Mouse (Mus musculus) fibroblast of lung, adult 2 months (primary cell): ENCODE measurements around the gene 1500011B03Rik.

Source experiments
- DNase-seq: peaks from one replicate; pipeline ENCODE4 v3.0.0-alpha.2; 2011; ENCODE audit warnings: low read depth

The 1500011B03Rik gene

DNA sequence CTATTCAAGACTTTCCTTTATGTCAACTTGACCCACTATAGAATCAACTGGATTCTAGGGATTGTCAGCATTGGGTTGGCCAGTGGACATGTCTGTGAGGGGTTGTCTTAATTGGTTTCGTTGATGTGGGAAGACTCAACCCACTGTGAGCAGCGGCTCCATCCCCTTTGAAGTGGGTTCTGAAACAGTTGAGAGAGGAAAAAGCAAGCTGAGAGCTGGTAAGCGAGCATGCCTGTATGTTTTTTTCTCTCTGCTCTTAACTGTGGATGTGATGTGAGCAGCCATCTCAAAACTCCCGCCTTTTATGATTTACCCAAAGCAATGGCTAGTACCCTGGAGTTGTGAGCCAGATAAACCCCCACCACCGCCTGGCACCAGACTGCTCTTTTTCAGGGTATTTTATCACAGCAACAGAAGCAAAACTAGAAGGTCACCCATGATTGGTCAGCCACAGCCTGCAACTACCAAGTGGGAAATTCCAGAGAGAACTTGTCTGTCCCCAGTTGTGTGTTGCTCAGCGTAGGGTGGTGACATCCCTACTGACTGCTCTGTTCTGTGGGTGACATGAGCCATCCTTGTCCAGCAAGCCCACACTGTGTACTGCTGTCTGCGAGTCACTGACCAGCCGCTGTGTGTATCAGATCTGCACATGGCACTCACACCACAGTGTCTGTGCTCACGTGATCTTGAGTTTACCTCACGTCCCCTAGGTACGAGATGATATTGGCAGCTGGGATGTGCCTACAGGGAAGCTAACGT is 39.7 kb downstream of the 1500011B03Rik start:
- DNase-seq: no peak

DNA sequence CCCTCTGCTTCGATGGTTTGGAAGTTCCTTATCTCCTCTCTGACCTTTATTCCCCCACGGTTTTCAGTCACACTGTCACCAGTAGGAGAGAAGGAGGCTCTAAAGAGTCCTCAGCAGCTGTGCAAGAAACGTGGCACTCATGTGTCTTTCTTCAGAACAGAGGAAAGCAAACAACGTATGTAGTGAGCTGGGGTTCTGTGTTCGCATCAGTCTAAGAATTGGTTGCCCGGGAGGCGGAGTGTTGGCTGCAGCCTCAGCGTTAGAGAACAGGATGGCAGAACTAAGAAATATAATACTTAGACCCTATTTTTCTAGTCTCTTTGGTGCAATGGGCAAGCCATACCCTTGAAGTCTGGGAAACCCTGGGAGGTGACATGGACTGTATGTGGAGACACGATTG is 40.3 kb downstream of the 1500011B03Rik start:
- no peak for DNase-seq

DNA sequence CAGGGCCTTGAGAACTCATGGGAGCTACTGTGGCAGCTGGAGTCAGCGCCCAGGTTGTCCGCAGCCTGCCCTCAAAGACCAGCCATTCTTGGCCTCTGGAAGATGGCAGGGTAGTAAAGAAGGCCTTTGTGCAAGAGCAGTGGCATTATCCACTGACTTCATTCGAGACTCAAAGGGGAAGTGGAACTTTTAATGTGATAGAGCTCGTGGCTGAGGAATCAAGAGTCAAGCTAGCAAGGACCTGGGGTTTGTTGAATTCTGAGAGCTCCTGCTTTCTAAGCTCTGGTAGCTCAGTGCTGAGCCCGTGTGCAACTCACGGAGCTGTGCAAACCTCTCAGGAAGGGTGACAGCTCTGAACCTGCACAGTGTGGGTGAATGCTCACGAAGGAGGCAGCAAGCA is 42.4 kb downstream of the 1500011B03Rik start:
- no peak for DNase-seq

DNA sequence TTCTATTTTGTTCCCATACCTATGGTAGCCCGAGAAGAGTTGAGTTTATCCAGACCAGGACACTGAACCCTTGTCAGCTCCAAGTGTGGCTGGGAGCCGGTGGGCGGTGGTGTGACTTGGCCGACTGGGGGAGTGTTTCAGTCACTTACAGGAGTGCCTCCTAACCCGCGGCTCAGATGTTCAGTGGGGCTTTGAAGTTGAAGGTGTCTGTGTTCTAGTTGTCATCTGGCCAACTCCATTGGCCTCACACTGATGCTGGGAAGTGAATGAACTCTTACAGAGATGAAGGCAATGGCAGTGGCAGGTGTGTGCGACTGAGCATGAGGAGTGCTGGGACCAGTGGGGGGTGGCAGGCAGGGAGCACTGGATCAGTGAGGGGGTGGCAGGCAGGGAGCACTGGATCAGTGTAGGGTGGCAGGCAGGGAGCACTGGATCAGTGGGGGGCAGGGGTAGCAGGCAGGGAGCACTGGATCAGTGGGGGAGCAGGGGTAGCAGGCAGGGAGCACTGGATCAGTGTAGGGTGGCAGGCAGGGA is 43.2 kb downstream of the 1500011B03Rik start:
- no peak for DNase-seq

DNA sequence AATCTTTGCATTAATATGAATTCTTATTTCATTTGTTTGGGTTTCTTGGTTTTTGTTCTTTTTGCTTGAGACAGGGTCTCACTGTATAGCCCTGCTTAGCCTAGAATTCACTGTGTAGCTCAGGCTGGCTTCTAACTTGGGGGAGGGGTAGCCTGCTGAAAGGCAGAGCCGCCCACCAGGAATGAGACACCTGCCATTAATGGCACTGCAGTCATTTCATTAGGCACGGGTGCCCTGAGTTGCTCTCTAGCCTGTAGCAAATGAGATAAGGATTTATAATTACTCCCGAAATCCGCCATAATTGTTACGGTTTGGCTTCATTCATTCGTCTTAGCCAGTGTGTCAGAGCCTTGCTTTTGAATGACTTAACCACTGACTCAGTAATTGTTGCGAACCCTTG is 47.1 kb downstream of the 1500011B03Rik start:
- DNase-seq: no peak

DNA sequence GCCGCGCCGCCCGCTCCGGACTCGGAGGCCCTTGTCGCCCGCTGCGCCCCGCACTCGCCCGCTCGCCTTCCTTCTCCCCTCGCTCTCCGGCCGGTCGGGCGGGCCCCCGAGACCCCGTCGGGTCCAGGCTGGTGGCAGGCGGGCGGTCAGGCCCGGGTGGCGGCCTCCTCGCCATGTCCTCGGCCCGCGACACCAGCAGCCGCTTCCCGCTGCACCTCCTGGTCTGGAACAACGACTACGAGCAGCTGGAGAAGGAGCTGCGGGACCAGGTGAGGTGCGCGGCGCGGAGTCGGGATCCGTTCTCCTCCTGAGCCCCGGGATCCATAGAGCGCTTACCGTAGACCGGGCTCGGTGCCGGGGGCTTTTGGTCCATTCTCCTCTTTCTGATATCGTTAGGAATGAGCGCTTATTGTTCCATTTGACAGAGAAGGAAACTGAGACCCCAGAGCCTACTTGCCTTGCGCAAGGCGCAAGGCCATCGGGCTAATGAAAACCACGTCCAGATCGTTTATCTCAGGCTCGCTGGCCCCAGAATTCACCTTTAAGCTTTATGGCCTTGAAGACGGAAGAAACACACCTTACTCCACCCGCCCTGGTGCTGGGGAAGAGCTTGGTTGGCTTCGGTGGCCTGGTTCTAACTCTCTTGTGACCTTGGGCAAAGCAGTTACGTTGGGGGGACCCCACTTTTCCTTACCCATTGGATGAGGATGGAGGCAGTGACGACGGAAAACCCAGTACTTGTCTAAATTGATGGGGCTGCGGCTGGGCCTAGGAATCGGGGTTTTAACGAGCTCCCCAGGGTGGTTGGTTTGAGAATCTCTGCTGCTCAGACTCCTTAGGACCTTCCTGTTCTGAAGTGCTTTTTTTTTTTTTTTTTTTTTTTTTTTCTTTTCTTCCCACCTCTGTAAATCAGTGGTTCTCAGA is 48.0 kb downstream of the 1500011B03Rik start, which contains the start of gene Git2:
Git2 (minus strand) TSS at position 462 of the 924 bp plus-strand sequence.
- no peak for DNase-seq

DNA sequence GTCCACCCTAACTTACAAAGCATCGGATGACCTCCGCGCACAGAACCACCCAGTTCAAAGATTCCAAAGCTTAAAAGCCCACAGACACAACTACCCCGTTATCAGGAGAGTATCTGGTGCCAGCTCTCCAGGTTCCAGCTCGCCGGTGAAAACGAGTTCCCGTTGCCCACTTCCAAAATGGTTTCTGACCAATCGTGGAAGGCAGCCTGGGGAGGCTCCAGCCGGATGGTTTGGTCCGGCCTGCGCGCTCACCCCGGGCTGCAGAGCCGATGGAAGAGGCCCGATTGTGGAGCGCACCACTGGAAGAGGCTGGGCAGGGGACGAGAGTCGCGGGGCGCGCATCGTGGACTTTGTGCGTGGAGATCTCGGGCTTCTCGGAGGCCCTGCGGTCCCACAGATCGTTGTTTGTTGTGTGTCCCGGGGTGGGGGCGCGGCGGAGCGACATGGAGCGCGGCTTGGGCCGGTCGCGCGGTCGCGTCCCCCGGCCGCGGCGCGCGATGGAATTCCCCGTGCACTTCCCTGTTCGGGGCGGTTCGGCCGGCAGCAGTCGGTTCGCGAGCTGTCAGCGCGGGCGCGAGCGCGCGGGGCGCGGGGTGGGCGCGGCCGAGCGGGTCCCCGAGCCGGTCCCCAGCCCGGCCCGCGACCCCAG is 48.7 kb downstream of the 1500011B03Rik start, which contains the start of gene Ankrd13a:
Ankrd13a (plus strand) TSS at position 275 of the 649 bp plus-strand sequence.
- DNase-seq: peak; percentile 58

DNA sequence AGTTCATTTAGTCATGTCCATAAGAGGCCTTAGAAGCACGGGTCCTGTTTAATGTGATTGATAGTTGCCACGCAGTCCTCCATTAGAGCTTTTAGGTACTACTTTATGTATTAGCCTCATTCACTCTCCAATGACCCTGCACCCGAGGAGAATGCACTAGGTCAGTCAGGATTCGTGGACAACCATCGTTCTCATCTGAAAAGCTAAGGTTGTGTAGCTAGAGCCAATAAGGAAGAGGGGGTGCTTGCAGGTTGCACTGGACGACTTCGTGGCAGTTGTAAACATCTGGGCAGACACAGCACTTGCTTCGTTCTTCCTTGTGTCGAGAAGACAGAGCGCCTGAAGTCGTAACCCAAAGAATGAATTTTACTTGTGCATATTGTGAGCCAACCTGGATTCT is 49.5 kb downstream of the 1500011B03Rik start:
- no peak for DNase-seq

DNA sequence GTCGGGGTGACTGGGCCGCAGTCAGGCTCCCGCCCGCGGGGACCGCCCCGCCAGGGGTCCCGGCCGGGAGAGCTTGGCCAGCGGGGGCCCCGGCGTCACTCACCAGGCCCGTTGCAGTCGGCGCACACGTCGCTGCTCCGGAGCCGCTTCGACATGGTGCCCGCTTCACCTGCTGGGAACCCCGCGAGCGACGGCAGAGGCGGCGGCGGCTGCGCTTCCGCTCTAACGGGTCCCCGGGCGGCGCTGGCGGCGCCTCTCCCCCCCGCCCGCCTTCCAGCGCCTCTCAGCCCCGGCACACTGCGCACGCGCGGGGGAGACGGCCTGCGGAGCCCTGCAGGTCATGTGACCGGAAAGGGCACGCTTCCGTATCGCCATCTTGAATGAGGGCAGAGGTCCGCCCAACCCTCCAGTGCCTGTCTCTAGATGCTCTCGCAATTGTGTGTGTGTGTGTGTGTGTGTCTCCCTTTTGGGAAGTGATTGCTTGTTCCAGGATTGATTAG is 50.0 kb downstream of the 1500011B03Rik start:
- peak; percentile 90 for DNase-seq

DNA sequence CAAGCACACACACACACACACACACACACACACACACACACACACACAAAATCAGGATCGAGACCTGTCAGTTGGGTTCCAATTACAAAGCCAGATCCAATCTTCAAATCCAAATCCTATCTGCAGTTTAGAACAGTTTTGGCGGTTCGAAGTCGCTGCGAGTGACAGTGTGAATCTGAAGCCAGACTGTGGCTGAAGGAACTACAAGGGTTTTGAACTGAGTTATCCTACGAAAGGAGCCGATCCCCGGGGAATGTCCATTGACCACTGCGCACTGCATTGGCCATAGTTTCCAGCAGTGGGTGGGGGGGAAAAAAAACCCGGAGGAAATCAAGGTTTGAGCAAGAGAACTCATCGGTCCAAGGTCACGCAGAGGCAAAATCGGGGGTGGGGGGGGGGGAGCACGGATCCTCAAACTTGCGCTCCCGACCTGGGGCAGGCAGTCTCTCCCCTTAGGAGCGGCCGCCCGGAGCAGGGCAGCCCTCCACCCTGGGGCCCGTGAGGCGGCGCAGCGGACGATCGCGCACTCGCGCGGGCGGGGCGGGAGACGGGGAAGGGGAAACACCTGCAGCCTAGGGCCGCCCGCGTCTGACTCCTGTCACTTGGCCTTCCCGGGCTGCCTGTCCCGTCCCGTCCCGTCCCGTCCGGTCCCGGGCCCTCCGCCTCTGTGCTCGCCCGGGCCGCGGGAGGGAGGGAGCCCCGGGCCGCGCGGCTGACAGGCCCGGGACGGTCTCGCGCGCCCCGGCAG is 50.6 kb downstream of the 1500011B03Rik start:
- DNase-seq: no peak

DNA sequence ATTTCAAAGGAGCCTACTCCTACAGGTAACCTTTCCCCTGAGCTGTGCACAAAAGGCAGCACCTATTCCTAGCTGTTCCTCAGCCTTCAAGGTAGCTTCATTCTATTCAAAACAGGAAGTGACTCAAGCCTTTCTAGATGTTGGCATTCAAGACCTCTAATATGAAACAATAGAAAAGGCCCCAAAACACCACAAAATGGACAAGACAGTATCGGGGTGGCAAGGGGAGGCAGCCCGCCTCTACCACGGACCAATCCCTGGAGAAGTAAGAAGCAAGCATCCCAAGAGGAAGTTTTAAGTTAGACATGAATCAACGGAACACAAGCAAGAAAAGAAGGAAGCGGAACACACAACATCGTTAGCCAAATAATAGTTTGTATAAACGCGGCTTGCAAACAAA is 51.5 kb downstream of the 1500011B03Rik start:
- DNase-seq: no peak

DNA sequence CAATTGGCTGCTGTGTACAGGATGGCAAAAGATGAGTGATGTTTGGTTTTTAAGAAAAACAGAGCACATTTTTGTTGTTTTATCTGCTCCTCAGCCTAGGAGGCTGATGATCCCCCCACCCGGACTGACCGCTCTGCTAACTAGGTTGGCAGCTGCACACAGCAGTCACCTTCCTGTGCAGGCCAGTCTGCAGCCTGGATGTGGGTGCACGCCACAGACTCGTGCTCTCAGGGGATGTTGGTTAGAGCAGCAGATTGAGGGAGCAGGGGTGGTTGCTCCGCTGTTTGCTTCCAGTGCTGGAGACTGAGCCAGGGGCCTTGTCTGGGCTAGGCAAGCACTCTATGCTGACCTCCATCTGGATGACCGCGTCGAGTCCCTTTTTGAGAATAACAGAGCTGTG is 53.5 kb downstream of the 1500011B03Rik start:
- DNase-seq: no peak

DNA sequence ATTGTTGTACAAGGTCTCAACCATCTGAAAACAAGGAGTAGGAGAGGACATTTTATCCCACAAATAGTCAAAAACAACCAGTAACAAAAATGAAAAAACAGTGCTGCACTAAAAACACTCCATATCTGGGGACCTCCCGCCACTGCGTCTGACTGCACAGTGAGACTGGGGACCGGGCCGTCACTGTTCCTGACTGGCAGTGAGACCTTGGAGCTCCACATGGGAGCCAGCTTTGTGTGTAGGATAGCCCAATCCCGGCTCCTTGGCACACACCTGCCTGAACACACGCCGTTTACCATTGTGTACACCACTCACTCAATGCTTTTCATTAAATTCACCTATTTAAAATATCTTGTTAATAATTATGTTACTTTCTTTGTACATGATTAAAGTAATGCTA is 56.1 kb downstream of the 1500011B03Rik start:
- DNase-seq: no peak

DNA sequence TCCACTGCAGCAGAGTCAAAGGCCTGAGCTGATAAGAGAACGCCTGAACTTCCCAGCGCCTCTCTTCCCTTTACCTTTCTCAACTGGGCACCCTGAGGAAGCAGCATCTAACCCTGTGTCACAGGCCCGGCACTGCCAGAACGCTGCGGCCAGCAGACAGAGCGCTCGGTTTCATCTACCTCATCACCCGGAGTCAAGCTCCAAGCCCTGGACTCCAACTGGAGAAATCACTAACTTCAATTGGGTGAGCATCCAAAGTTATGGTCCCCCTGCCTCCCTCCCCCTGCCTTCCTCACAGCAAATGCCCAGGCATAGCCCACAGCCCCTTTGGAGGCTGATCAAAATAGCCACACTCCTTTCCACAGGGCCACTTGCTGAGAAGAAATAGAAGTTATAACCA is 56.6 kb downstream of the 1500011B03Rik start:
- no peak for DNase-seq

DNA sequence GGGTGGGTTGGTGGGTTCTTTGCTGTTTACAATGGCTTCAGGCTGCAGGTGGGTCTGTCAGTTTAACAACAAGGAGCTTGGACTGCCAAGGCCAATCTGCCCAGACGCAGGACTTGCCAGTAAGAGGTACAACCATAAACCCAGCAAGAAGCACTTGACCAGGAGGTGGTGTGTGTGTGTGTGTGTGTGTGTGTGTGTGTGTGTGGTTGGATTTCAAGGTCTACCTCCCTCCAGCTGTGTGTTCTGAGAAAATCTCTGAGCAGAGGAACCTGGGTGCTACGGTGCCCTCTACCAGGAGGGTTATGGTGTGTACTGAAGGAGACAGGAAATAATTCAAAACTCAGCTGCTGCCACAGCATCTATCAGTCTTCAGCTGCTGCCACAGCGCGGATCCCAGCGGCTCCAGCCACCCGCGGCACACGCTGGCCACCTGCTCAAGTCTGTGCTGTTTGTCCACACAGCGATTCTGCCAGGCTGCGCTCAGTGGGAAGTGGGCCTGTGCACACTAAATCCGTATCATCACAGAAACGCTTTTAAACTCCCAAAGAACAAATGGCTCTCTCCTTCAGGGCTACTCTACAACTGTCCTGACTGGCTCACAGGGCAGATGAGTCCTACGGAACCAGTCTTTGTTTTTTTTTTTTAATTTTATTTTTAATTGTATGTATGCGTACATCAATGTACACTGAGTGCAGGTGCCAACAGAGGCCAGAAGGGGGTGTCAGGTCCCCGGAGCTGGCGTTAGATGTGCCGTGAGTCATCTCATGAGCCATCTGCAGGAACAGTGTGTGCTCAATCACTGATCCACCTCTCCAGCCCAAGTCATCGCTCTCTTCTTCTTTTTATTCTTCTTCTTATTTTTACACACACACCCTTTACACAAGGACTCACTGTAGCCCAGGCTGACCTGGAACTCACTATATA is 58.2 kb downstream of the 1500011B03Rik start:
- DNase-seq: no peak

DNA sequence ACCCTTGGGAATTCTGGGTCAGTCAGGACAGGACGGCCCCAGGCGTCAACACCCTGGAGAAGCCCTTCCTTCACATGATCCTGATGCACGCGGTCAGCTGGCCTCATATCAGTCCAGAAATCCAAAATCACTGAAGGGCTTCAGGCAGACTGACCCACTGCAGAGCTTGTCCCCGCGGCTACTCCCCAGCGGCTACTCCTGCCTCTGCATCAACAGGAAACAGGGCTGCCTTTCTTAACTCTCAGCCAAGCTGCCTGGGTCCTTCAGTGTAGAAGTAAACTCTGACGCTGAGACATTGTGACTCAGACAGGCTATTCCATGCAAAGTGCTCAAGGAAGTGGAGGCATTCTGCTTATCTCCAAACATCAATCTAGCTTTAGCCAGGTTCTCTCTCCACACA is 61.3 kb downstream of the 1500011B03Rik start:
- DNase-seq: no peak

DNA sequence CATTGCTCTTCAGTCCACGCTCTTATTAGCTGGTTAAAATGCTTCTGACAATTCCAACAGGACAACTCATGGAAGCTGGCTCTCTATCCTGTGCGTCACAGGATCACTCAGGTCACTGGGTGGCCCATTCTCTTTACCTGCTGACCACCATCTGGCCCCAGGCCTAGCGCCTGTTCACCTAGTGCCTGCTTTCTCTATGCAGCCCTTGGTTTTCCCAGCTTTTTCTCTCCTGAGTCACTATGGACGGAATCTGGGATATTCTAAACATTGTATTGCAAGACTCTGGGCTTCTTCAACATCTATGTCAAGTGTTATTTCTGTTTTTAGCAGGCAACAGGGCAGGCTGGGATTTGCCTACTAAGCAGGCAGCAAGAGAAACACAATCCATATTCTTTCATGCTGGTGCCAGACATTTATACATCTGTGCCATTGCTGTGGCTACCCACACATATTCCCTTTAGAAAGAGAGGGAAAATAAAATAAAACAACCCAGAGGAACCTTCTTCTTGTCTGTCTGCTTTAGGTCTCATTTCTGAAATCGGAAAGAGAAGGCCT is 63.7 kb downstream of the 1500011B03Rik start:
- no peak for DNase-seq
